Mouse (Mus musculus): ENCODE results near the gene Tcf7l2. TPM values are rescaled to one million over a fixed set of nuclear protein-coding genes. Genes with fewer than 3 reads are reported as not detected.

Gene Tcf7l2
- polyA plus RNA-seq, 1 experiment from 2014 or later = 39.5 TPM

- Histone ChIP-seq H3K36me3 (no peaks in the 10 kb centered on the region), H3K4me2 (replicated peaks) (no peak overlapping the region), H3K4me3 (no peak overlapping the region), H3K9me3 (no peaks in the 10 kb centered on the region), H3K27ac (no peak overlapping the region), H3K4me1 (peaks cover 21% of the 10 kb centered on the region), H3K9ac (no peak overlapping the region), H3K27me3 (replicated peaks) (0 out of 2 replicates have a peak, but pooled peaks cover 3% of the 10 kb centered on the region)
- ATAC-seq (ENCODE audit: low FRiP score, low read depth) = no peak
- WGBS = 93% methylated on average over 3 of the region's 3 CpGs
Measured at GRCm38 (mm10) chr19:55762187-55762586, 20.6 kb downstream of the Tcf7l2 start.

- H3K4me1 ChIP-seq = peaks cover 30% of the 10 kb centered on the region
- 50% methylated on average over 11 of the region's 11 CpGs for WGBS
- H3K36me3 ChIP-seq = no peaks in the 10 kb centered on the region
- no peaks in the 10 kb centered on the region for H3K9me3 ChIP-seq
- no peak overlapping the region for H3K4me2 ChIP-seq (replicated peaks)
- H3K27ac ChIP-seq = no peak overlapping the region
- H3K4me3 ChIP-seq = no peak overlapping the region
- H3K27me3 ChIP-seq (replicated peaks) = no peaks in the 10 kb centered on the region
- H3K9ac ChIP-seq = no peak overlapping the region
- ATAC-seq (ENCODE audit: low FRiP score, low read depth) = no peak
Measured at GRCm38 (mm10) chr19:55765814-55766213, 24.2 kb downstream of the Tcf7l2 start.

GRCm38 (mm10) chr19:55767104-55767503, 25.5 kb downstream of the Tcf7l2 start:
- H3K4me2 ChIP-seq (replicated peaks) = no peak overlapping the region
- H3K36me3 ChIP-seq = no peaks in the 10 kb centered on the region
- no peak overlapping the region for H3K27ac ChIP-seq
- 30% methylated on average over 6 of the region's 6 CpGs for WGBS
- no peaks in the 10 kb centered on the region for H3K9me3 ChIP-seq
- ATAC-seq (ENCODE audit: low FRiP score, low read depth) = no peak
- H3K4me3 ChIP-seq = no peak overlapping the region
- H3K27me3 ChIP-seq (replicated peaks) = no peaks in the 10 kb centered on the region
- peaks cover 39% of the 10 kb centered on the region for H3K4me1 ChIP-seq
- H3K9ac ChIP-seq = no peak overlapping the region

GRCm38 (mm10) chr19:55767579-55767978, 26.0 kb downstream of the Tcf7l2 start:
- H3K27ac ChIP-seq = no peak overlapping the region
- H3K27me3 ChIP-seq (replicated peaks) = no peaks in the 10 kb centered on the region
- H3K4me2 ChIP-seq (replicated peaks) = no peak overlapping the region
- no peak overlapping the region for H3K4me3 ChIP-seq
- no peak overlapping the region for H3K9ac ChIP-seq
- no peaks in the 10 kb centered on the region for H3K36me3 ChIP-seq
- peaks cover 39% of the 10 kb centered on the region for H3K4me1 ChIP-seq
- H3K9me3 ChIP-seq = no peaks in the 10 kb centered on the region
- 41% methylated on average over 2 of the region's 2 CpGs for WGBS
- no peak for ATAC-seq (ENCODE audit: low FRiP score, low read depth)

GRCm38 (mm10) chr19:55768246-55768645, 26.6 kb downstream of the Tcf7l2 start:
- H3K9ac ChIP-seq = no peak overlapping the region
- 64% methylated on average over 11 of the region's 11 CpGs for WGBS
- H3K4me2 ChIP-seq (replicated peaks) = no peak overlapping the region
- no peak overlapping the region for H3K27ac ChIP-seq
- no peak overlapping the region for H3K4me3 ChIP-seq
- no peaks in the 10 kb centered on the region for H3K27me3 ChIP-seq (replicated peaks)
- H3K36me3 ChIP-seq = no peaks in the 10 kb centered on the region
- H3K9me3 ChIP-seq = no peaks in the 10 kb centered on the region
- no peak for ATAC-seq (ENCODE audit: low FRiP score, low read depth)
- peaks cover 39% of the 10 kb centered on the region for H3K4me1 ChIP-seq

DNA sequence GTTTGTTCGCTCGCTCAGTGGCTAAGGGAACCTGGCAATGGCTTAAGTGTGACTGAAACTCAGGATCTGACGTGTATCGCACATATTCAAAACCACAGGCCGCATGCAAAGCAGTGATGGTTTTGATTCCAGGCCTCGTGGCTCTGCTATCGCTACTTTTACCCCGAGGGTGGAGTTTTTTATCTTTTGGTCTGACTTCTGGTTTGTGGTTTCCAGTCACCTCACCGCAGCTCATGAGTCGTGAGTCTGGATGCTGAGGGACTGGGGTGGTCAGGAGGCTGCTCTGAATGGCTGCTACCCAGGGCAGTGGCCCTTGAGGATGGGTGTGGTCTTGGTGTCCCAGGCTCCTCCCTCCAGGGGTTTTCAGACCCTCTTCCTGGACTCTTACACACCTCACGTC, 27.3 kb downstream of the Tcf7l2 start:
- H3K4me1 ChIP-seq = peaks cover 35% of the 10 kb centered on the region
- 69% methylated on average over 11 of the region's 11 CpGs for WGBS
- H3K27me3 ChIP-seq (replicated peaks) = no peaks in the 10 kb centered on the region

GRCm38 (mm10) chr19:55774334-55774733, 32.7 kb downstream of the Tcf7l2 start:
- Histone ChIP-seq H3K36me3 (no peaks in the 10 kb centered on the region), H3K9me3 (no peaks in the 10 kb centered on the region), H3K4me1 (peaks cover 25% of the 10 kb centered on the region), H3K27me3 (replicated peaks) (no peaks in the 10 kb centered on the region), H3K4me3 (no peak overlapping the region), H3K27ac (no peak overlapping the region), H3K4me2 (replicated peaks) (no peak overlapping the region), H3K9ac (no peak overlapping the region)
- 76% methylated on average over 4 of the region's 4 CpGs for WGBS
- ATAC-seq (ENCODE audit: low FRiP score, low read depth) = no peak

More for the DNA sequence above, 27.3 kb downstream of the Tcf7l2 start:
- Histone ChIP-seq H3K36me3 (no peaks in the 10 kb centered on the region), H3K9ac (no peak overlapping the region), H3K27ac (no peak overlapping the region), H3K4me2 (replicated peaks) (no peak overlapping the region), H3K9me3 (no peaks in the 10 kb centered on the region), H3K4me3 (no peak overlapping the region)
- no peak for ATAC-seq (ENCODE audit: low FRiP score, low read depth)

DNA sequence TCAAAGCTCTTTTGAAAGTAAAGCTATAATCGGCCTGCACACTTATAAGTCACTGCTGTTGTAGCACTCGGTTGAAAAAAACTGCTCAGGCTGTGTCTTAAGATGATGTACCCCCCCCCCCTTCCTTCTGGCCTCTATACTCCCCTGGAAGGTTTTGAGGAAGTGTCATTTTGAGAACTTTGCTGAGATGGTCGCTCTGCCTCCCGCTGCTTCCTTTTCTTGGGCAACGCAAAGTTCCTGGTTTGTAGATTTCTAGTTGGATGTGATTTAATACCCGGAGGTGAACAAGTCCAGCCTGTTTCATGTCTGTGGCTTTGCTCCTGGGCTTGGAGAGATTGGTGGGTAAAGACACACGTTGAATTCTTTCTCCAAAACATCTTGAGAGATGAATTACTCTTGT, 33.2 kb downstream of the Tcf7l2 start:
- ATAC-seq (ENCODE audit: low FRiP score, low read depth) = no peak

DNA sequence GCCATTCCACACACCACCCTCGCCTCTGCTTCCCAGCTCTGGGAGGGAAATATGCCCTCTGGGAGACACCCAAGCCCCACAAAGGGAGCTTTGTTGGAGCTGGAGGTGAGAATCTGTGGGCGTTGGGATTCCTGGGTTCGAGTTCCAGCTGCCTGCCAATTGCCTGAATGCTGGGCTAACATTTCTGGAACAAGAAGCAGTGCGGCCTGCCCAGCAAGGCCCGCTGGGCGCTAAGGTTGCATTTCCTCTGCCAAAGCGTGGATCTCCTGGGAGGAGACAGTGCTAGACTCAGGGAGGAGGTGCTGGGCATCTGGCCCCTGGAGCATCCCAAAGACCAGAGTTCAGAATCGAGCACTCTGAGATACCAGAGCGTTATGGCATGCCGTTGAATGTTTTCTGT, 38.3 kb downstream of the Tcf7l2 start:
- H3K4me1 ChIP-seq = peaks cover 23% of the 10 kb centered on the region
- 80% methylated on average over 10 of the region's 10 CpGs for WGBS
- H3K36me3 ChIP-seq = no peaks in the 10 kb centered on the region

More for the DNA sequence above, 33.2 kb downstream of the Tcf7l2 start:
- WGBS = 78% methylated on average over 7 of the region's 7 CpGs
- Histone ChIP-seq H3K4me2 (replicated peaks) (no peak overlapping the region), H3K4me1 (peaks cover 29% of the 10 kb centered on the region), H3K9me3 (no peaks in the 10 kb centered on the region), H3K27me3 (replicated peaks) (no peaks in the 10 kb centered on the region), H3K4me3 (no peak overlapping the region), H3K27ac (no peak overlapping the region), H3K9ac (no peak overlapping the region), H3K36me3 (no peaks in the 10 kb centered on the region)

GRCm38 (mm10) chr19:55781087-55781486, 39.5 kb downstream of the Tcf7l2 start:
- Histone ChIP-seq H3K4me1 (peaks cover 23% of the 10 kb centered on the region), H3K4me2 (replicated peaks) (no peak overlapping the region), H3K9me3 (no peaks in the 10 kb centered on the region), H3K9ac (no peak overlapping the region), H3K36me3 (no peaks in the 10 kb centered on the region), H3K27me3 (replicated peaks) (no peaks in the 10 kb centered on the region), H3K27ac (no peak overlapping the region), H3K4me3 (no peak overlapping the region)
- no peak for ATAC-seq (ENCODE audit: low FRiP score, low read depth)
- 79% methylated on average over 10 of the region's 10 CpGs for WGBS

More for the DNA sequence above, 38.3 kb downstream of the Tcf7l2 start:
- Histone ChIP-seq H3K4me3 (no peak overlapping the region), H3K9ac (no peak overlapping the region), H3K27me3 (replicated peaks) (no peaks in the 10 kb centered on the region), H3K4me2 (replicated peaks) (no peak overlapping the region), H3K27ac (no peak overlapping the region), H3K9me3 (no peaks in the 10 kb centered on the region)
- ATAC-seq (ENCODE audit: low FRiP score, low read depth) = no peak

GRCm38 (mm10) chr19:55781681-55782080, 40.1 kb downstream of the Tcf7l2 start:
- Histone ChIP-seq H3K27ac (no peak overlapping the region), H3K9me3 (no peaks in the 10 kb centered on the region), H3K4me3 (no peak overlapping the region), H3K27me3 (replicated peaks) (no peaks in the 10 kb centered on the region), H3K4me1 (peaks cover 23% of the 10 kb centered on the region), H3K4me2 (replicated peaks) (no peak overlapping the region), H3K36me3 (no peaks in the 10 kb centered on the region), H3K9ac (no peak overlapping the region)
- ATAC-seq (ENCODE audit: low FRiP score, low read depth) = no peak
- WGBS = 75% methylated on average over 8 of the region's 8 CpGs

DNA sequence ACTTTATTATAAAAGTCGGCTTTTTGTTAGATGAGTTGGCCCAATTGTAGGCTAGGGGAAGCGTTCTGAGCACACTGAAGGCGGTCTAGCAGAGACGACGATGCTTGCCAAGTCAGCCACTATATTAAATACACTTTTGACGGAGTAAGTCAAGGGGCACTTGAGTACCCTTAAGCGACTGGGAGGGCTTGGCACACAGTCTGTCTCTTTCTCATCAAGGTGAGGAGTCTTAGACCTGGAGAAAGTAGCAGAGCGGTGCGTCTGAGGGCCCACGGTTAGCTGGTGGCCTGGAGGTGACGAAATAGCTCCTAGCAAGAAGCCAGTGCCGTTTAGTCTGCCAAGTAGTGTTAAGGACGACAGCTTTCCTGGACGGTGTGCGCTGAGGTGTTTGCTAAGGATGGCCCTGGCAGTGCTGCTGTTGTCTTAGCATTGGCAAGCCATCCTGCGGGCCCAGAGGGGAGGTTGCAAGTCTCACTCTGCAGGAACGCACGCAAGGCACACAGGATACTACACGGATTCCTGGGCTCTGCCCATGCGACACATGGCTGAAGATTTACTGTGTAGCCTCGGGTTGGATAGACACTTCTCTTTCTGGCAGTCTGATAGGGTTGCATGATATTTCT, 43.3 kb downstream of the Tcf7l2 start:
- Histone ChIP-seq H3K36me3 (no peaks in the 10 kb centered on the region), H3K9ac (no peak overlapping the region), H3K27ac (no peak overlapping the region), H3K9me3 (no peaks in the 10 kb centered on the region), H3K27me3 (replicated peaks) (no peaks in the 10 kb centered on the region), H3K4me2 (replicated peaks) (no peak overlapping the region), H3K4me1 (peaks cover 15% of the 10 kb centered on the region), H3K4me3 (no peak overlapping the region)
- ATAC-seq (ENCODE audit: low FRiP score, low read depth) = no peak
- 88% methylated on average over 21 of the region's 21 CpGs for WGBS

GRCm38 (mm10) chr19:55787420-55787819, 45.8 kb downstream of the Tcf7l2 start:
- H3K4me1 ChIP-seq = peaks cover 17% of the 10 kb centered on the region
- H3K4me2 ChIP-seq (replicated peaks) = no peak overlapping the region
- WGBS = 86% methylated on average over 13 of the region's 13 CpGs
- no peak overlapping the region for H3K4me3 ChIP-seq
- no peaks in the 10 kb centered on the region for H3K9me3 ChIP-seq
- no peak overlapping the region for H3K27ac ChIP-seq
- no peak for ATAC-seq (ENCODE audit: low FRiP score, low read depth)
- no peaks in the 10 kb centered on the region for H3K27me3 ChIP-seq (replicated peaks)
- H3K36me3 ChIP-seq = no peaks in the 10 kb centered on the region
- H3K9ac ChIP-seq = no peak overlapping the region
